Mouse (Mus musculus) CH12.LX (cell line): ENCODE data around the gene E2f2. TPM values are rescaled to one million over a fixed set of nuclear protein-coding genes. Genes with fewer than 3 reads are reported as not detected.

Source experiments
- DNase-seq: peaks from one replicate; pipeline ENCODE4 v3.0.0-alpha.2; 2013; ENCODE audit errors: extremely low read depth
- H3K27ac ChIP-seq: 2 replicates; pipeline ENCODE4 v1.5.1; 2012; ENCODE audit warnings: low read depth, mild to moderate bottlenecking, control low read depth, moderate library complexity; ENCODE audit not compliant: insufficient read depth
- H3K27me3 ChIP-seq: replicated peaks from 2 replicates; pipeline ENCODE3; 2012; ENCODE audit warnings: inconsistent platforms
- H3K36me3 ChIP-seq, 2 experiments: replicated peaks in 1 of 2; 2 replicates each; pipeline versions ENCODE3 to v1.6.1; 2012; ENCODE audit warnings: inconsistent platforms in 1 of 2, low read length in 1 of 2, mild to moderate bottlenecking in 1 of 2, mixed read lengths in 1 of 2, moderate library complexity in 1 of 2; ENCODE audit not compliant: control insufficient read depth in 1 of 2, insufficient read depth in 1 of 2
- H3K4me1 ChIP-seq, 2 experiments: 2 replicates each; pipeline ENCODE4 v1.6.1; 2012; ENCODE audit warnings: inconsistent platforms in 1 of 2, moderate library complexity in 1 of 2; ENCODE audit not compliant: insufficient read depth in 2 of 2, control insufficient read depth in 1 of 2
- H3K4me2 ChIP-seq: 2 replicates; pipeline ENCODE4 v1.6.1; 2012; ENCODE audit warnings: low read depth, mild to moderate bottlenecking, control low read depth; ENCODE audit not compliant: poor library complexity, insufficient read depth, severe bottlenecking
- H3K4me3 ChIP-seq, 3 experiments: fragments of 150-350 bp in 1 of 3; sonication (generic) in 1 of 3; replicated peaks in 1 of 3; 2 replicates each; pipeline versions ENCODE3 to v1.5.1; 2011 to 2012; ENCODE audit warnings: low read depth in 2 of 3, low read length in 2 of 3, mild to moderate bottlenecking in 2 of 3, moderate library complexity in 2 of 3, control low read depth in 1 of 3, improper control_type of control experiment in 1 of 3, inconsistent platforms in 1 of 3, mixed read lengths in 1 of 3; ENCODE audit not compliant: poor library complexity in 1 of 3
- H3K79me2 ChIP-seq: replicated peaks from 2 replicates; pipeline ENCODE4 v1.6.1; 2012; ENCODE audit warnings: mild to moderate bottlenecking, moderate library complexity; ENCODE audit not compliant: control insufficient read depth, poor library complexity, insufficient read depth, severe bottlenecking; ENCODE audit errors: extremely low read depth
- H3K9ac ChIP-seq: 2 replicates; pipeline ENCODE4 v1.6.1; 2012; ENCODE audit warnings: low read depth, mild to moderate bottlenecking, control low read depth, moderate library complexity; ENCODE audit not compliant: insufficient read depth
- H3K9me3 ChIP-seq: replicated peaks from 2 replicates; pipeline ENCODE3; 2012; ENCODE audit warnings: low read length, inconsistent platforms, mixed read lengths
- CHD1 ChIP-seq: IDR thresholded peaks from 2 replicates; pipeline ENCODE4 v1.6.1; 2012; ENCODE audit warnings: low read depth, low read length, improper control_type of control experiment, inconsistent platforms
- CHD2 ChIP-seq: IDR thresholded peaks from 2 replicates; pipeline ENCODE4 v1.6.1; 2011; ENCODE audit warnings: low read length, improper control_type of control experiment
- E2F4 ChIP-seq: IDR thresholded peaks from 2 replicates; pipeline ENCODE4 v1.6.1; 2011; ENCODE audit warnings: low read depth, low read length, improper control_type of control experiment; ENCODE audit not compliant: insufficient replicate concordance
- ELF1 ChIP-seq: IDR thresholded peaks from 2 replicates; pipeline ENCODE4 v1.6.1; 2014; ENCODE audit warnings: low read depth, mild to moderate bottlenecking, inconsistent platforms, low read length, improper control_type of control experiment
- EP300 ChIP-seq: IDR thresholded peaks from 2 replicates; pipeline ENCODE4 v1.6.1; 2011; ENCODE audit warnings: low read length, improper control_type of control experiment
- GABPA ChIP-seq: IDR thresholded peaks from 2 replicates; pipeline ENCODE4 v1.6.1; 2012; ENCODE audit warnings: low read depth, low read length, improper control_type of control experiment, inconsistent platforms; ENCODE audit not compliant: insufficient replicate concordance
- HCFC1 ChIP-seq: IDR thresholded peaks from 2 replicates; pipeline ENCODE4 v1.6.1; 2012; ENCODE audit warnings: low read depth, mild to moderate bottlenecking, inconsistent platforms, low read length, improper control_type of control experiment
- JUN ChIP-seq: IDR thresholded peaks from 2 replicates; pipeline ENCODE4 v1.6.1; 2011; ENCODE audit warnings: low read depth, mild to moderate bottlenecking, low read length, improper control_type of control experiment, moderate library complexity; ENCODE audit not compliant: insufficient read depth
- MAFK ChIP-seq: IDR thresholded peaks from 2 replicates; pipeline ENCODE4 v1.6.1; 2011; ENCODE audit warnings: low read length, improper control_type of control experiment; ENCODE audit not compliant: insufficient replicate concordance
- MXI1 ChIP-seq: IDR thresholded peaks from 2 replicates; pipeline ENCODE4 v1.6.1; 2011; ENCODE audit warnings: mild to moderate bottlenecking, low read depth, low read length, improper control_type of control experiment
- NELFE ChIP-seq: IDR thresholded peaks from 2 replicates; pipeline ENCODE4 v1.6.1; 2011; ENCODE audit warnings: low read depth, low read length, improper control_type of control experiment
- POLR2A ChIP-seq: IDR thresholded peaks from 2 replicates; pipeline ENCODE4 v1.6.1; 2011; ENCODE audit warnings: low read depth, mild to moderate bottlenecking, improper control_type of control experiment, low read length
- POLR2AphosphoS2 ChIP-seq: IDR thresholded peaks from 2 replicates; pipeline ENCODE4 v1.6.1; 2011; ENCODE audit warnings: low read depth, low read length, improper control_type of control experiment
- RAD21 ChIP-seq: IDR thresholded peaks from 2 replicates; pipeline ENCODE4 v1.6.1; 2011; ENCODE audit warnings: low read depth, mild to moderate bottlenecking, low read length, improper control_type of control experiment, moderate library complexity
- SIN3A ChIP-seq: IDR thresholded peaks from 2 replicates; pipeline ENCODE4 v1.6.1; 2012; ENCODE audit warnings: low read length, improper control_type of control experiment, inconsistent platforms
- SMC3 ChIP-seq: IDR thresholded peaks from 2 replicates; pipeline ENCODE4 v1.6.1; 2011; ENCODE audit warnings: low read depth, low read length, improper control_type of control experiment
- TBP ChIP-seq: conservative IDR thresholded peaks from 2 replicates; pipeline ENCODE4 v1.6.1; 2011; ENCODE audit warnings: low read depth, low read length, improper control_type of control experiment
- USF1 ChIP-seq: IDR thresholded peaks from 2 replicates; pipeline ENCODE4 v1.6.1; 2014; ENCODE audit warnings: low read depth, mild to moderate bottlenecking, inconsistent platforms, low read length, improper control_type of control experiment
- USF2 ChIP-seq: conservative IDR thresholded peaks from 2 replicates; pipeline ENCODE4 v1.6.1; 2011; ENCODE audit warnings: low read depth, low read length, improper control_type of control experiment
- ZMIZ1 ChIP-seq: IDR thresholded peaks from 2 replicates; pipeline ENCODE4 v1.6.1; 2012; ENCODE audit warnings: low read depth, mild to moderate bottlenecking, inconsistent platforms, low read length, improper control_type of control experiment
- ZNF384 ChIP-seq: IDR thresholded peaks from 2 replicates; pipeline ENCODE4 v1.6.1; 2012; ENCODE audit warnings: low read depth, low read length, improper control_type of control experiment, inconsistent platforms
- dilution Hi-C: fragments of 300-500 bp; cut with MboI; formaldehyde crosslinking; loops from 2 replicates; pipeline ENCODE4 v1.14.3; 2020; ENCODE audit warnings: low sequenced_read_pairs; ENCODE audit not compliant: extremely low pct_unique_long_range_greater_than_20kb, extremely low pct_ligation_motif_present
- in situ Hi-C: fragments of 300-500 bp; cut with MboI; formaldehyde crosslinking; loops from 3 replicates; pipeline ENCODE4 v1.14.3; 2019; ENCODE audit warnings: low sequenced_read_pairs, low pct_ligation_motif_present, low pct_unique_long_range_greater_than_20kb, mixed read lengths
- polyA plus RNA-seq: library from polyadenylated mRNA; unstranded; fragments of >175 nt; gene quantifications from 2 replicates; pipeline ENCODE4 v1.2.1, GENCODE M21; 2012; ENCODE audit warnings: low read depth; ENCODE audit not compliant: insufficient read length
- total RNA-seq, 2 experiments: library from RNA; depleted of rRNA; stranded (reverse); fragments of 300-350 nt in 1 of 2; fragments of >200 nt in 1 of 2; gene quantifications; 2 replicates each; pipeline ENCODE4 v1.2.3; 2012 to 2014

E2f2 gene
- total and polyA plus RNA-seq, 3 experiments: 3.9 to 7.2 (median 4.4) TPM

GRCm38 (mm10) chr4:136195029-136195428, 22.8 kb downstream of the E2f2 start:
- Histone ChIP-seq H3K9ac (no peak overlapping the region), H3K27ac (no peak overlapping the region), H3K4me1 (no peaks in the 10 kb centered on the region), H3K9me3 (no peaks in the 10 kb centered on the region), H3K36me3 (peaks cover 28 to 47% of the 10 kb centered on the region in 2 experiments), H3K4me3 (no peak overlapping the region), H3K27me3 (no peaks in the 10 kb centered on the region), H3K79me2 (no peaks in the 10 kb centered on the region), H3K4me2 (no peak overlapping the region)
- TF ChIP-seq SMC3: no peak
- no peak for TF ChIP-seq TBP
- TF ChIP-seq CHD1: no peak
- TF ChIP-seq MXI1: no peak
- TF ChIP-seq E2F4: no peak
- in situ Hi-C loops (no loop called here), dilution Hi-C loops (no loop called here)
- DNase-seq: no peak

- H3K9ac ChIP-seq: no peak overlapping the region
- no peaks in the 10 kb centered on the region for H3K9me3 ChIP-seq
- H3K79me2 ChIP-seq: no peaks in the 10 kb centered on the region
- in situ Hi-C loops: no loop called here
- no peak overlapping the region for H3K4me2 ChIP-seq
- H3K27me3 ChIP-seq: no peaks in the 10 kb centered on the region
- peaks cover 23 to 41% of the 10 kb centered on the region in 2 experiments for H3K36me3 ChIP-seq
- H3K4me1 ChIP-seq: no peaks in the 10 kb centered on the region
- dilution Hi-C loops: no loop called here
- DNase-seq: no peak
- H3K27ac ChIP-seq: no peak overlapping the region
- TF ChIP-seq POLR2AphosphoS2: no peak
- TF ChIP-seq ZMIZ1: no peak
- no peak for TF ChIP-seq JUN
- TF ChIP-seq GABPA: no peak
- TF ChIP-seq MXI1: no peak
- TF ChIP-seq USF2: no peak
- TF ChIP-seq TBP: no peak
- H3K4me3 ChIP-seq: no peak overlapping the region
Measured at GRCm38 (mm10) chr4:136195629-136196028, 23.4 kb downstream of the E2f2 start.

GRCm38 (mm10) chr4:136196201-136196600, 24.0 kb downstream of the E2f2 start:
- Histone ChIP-seq H3K27ac (no peak overlapping the region), H3K79me2 (no peaks in the 10 kb centered on the region), H3K9me3 (no peaks in the 10 kb centered on the region), H3K9ac (no peak overlapping the region), H3K36me3 (peaks cover 20 to 35% of the 10 kb centered on the region in 2 experiments), H3K4me1 (no peaks in the 10 kb centered on the region), H3K4me3 (no peak overlapping the region), H3K27me3 (peaks cover 3% of the 10 kb centered on the region), H3K4me2 (no peak overlapping the region)
- no peak for TF ChIP-seq POLR2A
- TF ChIP-seq ZNF384: no peak
- no peak for TF ChIP-seq HCFC1
- TF ChIP-seq ELF1: no peak
- no peak for TF ChIP-seq ZMIZ1
- no peak for TF ChIP-seq SIN3A
- no peak for TF ChIP-seq RAD21
- no peak for TF ChIP-seq CHD2
- TF ChIP-seq NELFE: no peak
- no peak for TF ChIP-seq JUN
- TF ChIP-seq USF1: no peak
- no peak for TF ChIP-seq MAFK
- no peak for TF ChIP-seq E2F4
- no peak for TF ChIP-seq CHD1
- no peak for TF ChIP-seq EP300
- TF ChIP-seq TBP: no peak
- dilution Hi-C loops: no loop called here
- no peak for DNase-seq
- in situ Hi-C loops: no loop called here
